Mouse (Mus musculus): ENCODE measurements at regions not wholly inside any gene's neighbourhood (a gene's known extent, or its start where the extent isn't known, plus 50 kb on each side); places are given as distances from the start of the nearest gene placed in this dataset.

DNA sequence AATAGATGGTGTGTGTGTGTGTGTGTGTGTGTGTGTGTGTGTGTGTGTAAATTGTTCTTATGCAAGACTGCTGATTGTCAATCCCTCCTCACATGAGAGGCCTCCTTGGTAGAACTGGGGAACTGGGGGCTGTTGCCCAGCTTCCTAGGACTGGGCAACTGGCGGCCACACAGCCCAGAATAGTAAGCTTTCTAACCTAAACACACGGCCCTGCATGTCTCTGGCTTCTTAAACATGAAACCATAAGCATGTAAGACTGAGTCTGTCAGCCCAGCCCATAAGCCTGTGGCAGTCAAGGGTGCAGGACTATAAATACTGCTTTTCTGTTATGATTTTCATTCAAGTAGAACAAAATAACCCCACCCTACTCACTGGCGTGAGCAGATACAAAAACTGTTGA is 60.7 kb downstream of the Ifng start:
- DNase-seq (ENCODE audit: low read depth in 1 of 2, low spot score in 2 of 2), result no peak

DNA sequence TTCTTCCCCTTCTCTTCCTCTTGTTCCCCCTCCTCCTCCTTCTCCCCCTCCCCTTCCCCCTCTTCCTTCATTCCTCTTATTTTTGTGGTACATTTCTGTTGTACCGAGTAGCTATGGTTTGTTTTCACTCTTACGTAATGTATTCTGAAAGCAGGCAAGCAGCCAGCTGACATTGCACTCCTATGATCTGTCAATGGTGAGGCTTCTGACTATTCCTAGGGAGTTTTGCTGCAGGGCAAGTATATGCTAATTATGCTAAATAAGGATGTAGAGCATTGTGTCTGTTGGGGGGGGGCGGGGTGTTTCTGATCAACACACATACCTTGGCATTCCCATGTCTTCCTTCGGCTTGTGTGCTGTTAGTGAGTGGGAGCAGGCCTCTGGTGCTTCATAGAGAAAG is 64.0 kb downstream of the Ifng start:
- no peak for DNase-seq (ENCODE audit: low read depth in 1 of 2, low spot score in 2 of 2)

DNA sequence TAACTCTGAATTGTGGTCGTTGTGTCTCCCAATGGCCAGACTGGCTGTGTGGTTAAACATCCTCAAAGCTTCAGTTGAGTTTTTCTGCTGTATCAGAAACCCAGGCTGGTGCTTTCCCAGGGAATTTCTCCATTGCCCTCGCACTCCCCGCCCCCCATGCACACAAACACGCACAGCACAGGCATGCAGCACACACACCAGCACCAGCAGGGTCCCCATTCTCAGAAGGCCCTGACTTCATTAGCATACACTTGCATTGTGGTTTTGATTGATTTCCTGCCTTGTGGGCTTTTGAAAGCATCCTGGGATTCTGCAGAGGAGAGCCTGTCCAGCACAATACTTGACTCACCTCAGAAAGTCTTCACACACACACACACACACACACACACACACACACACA is 65.3 kb downstream of the Ifng start:
- no peak for DNase-seq (ENCODE audit: low read depth in 1 of 2, low spot score in 2 of 2)

DNA sequence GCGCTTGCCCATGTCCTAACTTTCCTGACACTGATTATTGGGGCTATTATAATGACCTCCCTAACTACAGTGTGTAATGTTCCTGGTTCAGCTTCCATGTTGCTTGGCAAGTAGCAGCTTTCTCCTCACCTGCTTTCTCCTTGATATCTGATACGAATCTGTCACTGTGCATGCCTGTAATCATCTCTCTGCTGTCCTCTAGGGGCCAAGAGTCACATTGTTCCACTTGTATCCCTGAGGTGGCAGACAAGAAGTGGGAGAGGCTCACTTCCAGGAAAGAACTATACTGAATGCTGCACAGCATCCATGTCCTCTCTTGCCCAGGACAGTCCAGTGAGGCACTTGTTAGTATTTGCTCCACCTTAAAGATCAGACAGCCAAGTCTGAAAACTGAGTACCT is 66.8 kb downstream of the Ifng start:
- no peak for DNase-seq (ENCODE audit: low read depth in 1 of 2, low spot score in 2 of 2)

DNA sequence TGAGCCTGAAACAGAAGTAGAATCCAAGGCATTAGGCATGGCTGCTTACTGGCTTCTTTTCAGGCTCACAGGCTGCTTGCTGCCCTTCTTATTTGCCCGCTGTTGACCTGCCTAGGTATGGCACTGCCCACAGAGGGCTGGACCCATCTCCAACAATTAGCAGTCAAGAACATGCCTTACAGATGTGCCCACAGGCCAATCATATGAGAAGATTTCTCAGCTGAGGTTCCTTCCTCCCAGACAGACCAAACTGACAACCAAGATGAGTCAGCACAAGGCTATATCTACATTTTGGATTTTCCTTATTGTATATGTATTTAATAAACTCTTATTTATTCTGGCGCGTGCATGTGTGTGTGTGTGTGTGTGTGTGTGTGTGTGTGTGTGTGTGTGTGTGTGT is 76.0 kb downstream of the Ifng start:
- no peak for DNase-seq (ENCODE audit: low read depth in 1 of 2, low spot score in 2 of 2)

DNA sequence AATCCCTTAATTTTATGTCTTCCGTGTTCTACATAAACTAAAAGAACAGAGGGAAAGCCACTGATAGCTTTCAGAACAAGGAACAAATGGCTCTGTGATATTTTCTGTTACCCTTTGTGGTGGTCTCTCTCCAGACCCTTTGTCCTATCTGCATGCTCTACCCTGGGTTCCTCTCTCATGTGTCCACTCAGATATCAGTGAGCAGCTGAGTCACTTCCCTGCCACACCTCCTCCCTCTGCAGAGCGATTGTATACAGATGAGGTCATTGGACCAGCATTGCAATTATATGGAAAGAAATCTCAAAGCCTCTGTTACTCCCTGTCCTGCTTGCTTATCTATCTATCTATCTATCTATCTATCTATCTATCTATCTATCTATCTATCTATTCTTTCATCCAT is 77.1 kb downstream of the Ifng start:
- no peak for DNase-seq (ENCODE audit: low read depth in 1 of 2, low spot score in 2 of 2)

DNA sequence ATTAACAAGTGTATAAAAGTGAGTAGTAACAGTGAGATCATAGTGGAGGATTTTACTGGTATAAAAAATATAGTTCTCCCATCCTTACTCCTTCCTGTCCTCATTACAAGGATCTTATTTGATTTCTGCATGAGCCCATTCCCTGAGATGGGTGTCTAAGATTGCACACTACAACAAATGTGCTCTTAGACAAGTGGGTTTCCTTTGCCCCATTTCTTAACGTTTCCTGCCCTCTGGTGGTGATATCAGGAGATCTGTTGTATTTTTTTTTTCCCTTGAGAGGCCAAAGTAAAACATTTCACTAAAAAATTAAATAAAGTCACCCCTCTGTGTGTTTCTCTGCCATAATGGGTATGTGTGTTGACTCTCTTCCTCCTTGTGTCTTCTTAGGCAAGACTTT is 105.1 kb downstream of the Ifng start:
- no peak for DNase-seq (ENCODE audit: low read depth in 1 of 2, low spot score in 2 of 2)

DNA sequence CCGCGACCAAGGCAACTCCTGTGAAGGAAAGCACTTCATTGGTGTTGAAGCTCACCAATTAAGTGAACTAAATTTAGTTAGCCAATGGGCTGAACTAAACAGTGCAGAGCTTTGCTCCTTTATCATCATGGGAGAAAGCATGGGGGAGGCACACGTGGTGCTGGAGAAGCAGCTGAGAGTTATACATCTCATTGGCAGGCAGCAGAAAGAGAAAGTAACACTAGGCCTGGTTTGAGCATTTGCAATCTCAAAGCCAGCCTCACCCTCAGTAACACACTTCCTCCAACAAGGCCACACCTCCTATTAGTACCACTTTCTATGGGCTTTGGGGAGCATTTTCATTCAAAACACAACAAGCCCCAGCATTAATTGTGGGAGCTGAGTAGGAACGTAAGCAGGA is 109.4 kb downstream of the Ifng start:
- DNase-seq (ENCODE audit: low read depth in 1 of 2, low spot score in 2 of 2), result no peak

DNA sequence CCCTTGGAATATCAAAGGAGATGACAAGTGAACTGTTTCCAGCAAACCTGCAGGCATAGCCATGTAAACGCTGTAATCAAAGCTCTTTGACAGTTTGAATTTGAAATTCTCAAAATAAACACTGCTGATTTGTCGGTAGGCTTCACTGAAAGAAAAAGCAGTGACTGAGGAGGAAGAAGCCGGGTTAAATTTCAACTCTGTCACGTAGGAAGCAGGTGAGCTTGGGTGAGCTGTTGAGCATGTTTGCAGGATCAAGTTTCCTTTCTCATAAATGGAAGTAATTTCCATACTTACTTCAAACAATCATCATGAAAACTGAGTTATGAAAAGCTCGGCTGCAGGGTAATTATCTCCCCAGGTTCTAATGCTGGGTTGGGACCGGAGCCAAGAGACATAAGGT is 118.0 kb downstream of the Ifng start:
- DNase-seq (ENCODE audit: low read depth in 1 of 2, low spot score in 2 of 2), result no peak

DNA sequence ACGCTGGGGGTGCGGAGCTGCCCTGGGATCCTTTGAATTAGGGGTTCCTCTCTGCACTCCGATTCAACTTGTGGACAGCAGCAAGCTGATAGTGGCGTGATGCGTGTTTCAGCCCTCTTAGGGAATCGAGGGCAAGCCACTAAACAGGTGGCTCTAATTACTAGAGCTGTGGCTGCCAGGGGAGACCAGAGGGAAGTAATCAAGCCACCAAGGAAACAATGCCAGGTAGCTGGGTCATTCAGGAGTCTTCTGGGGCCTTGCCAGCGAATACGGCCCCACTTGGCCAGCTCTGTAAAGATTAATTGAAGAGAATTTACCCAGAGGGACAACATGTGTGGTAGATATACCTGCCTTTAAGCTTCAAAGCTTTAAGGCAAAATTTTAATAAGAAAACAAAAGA is 123.2 kb downstream of the Ifng start:
- DNase-seq (ENCODE audit: low read depth in 1 of 2, low spot score in 2 of 2), result no peak

DNA sequence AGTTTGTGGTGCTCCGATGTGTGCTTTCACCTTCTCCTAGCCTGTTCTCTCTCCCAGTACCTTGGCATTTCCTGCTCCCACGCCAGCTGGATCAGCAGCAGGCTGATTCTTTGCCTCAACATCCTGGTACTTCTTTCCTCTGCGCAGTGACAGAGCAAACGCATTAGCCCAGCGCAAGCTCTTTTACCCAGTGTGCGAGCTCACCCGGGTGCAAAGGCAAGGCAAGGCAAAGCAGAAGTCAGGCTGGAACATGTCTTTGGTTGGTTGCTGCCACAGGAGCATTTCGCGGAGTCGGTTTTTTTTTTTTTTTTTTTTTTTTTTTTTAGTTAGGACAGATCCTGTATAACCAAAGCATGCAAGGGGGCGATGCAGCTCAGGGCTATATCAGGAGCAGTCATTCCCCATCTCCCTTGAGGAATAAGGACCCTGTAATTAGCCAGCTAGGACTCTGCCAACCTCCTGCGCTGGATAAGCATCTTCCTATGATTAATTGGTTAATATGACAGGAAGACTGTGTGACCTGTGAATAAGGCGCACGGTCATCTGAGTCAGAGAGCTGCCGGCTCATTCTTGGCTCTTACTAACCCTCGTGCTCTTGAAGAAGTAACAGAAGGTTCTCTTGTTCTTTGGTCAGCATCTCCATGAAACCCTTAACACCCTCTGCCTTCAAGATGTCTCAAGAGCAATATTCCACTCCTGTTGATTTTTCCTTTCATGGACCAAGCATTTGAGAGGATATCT is 123.9 kb downstream of the Ifng start:
- no peak for DNase-seq (ENCODE audit: low read depth in 1 of 2, low spot score in 2 of 2)

DNA sequence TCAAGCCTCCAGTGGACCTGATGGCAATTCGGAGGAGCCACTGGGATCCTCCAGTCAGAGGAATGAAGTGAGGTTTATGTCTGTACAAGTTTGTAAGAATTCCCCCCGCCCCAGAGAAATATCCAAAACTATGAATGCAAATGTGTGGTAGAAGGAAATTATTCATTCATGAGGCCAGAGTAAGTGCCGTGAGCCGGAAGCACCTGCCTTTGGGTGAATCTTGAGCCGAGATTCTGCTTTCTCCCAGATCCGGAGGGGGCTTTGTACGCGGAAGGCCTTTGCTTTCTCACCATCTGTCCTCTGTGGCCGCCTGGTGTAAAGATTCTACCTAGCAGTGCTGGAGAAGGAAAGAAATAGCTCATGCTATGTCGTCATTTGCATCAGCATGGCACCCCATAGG is 127.8 kb downstream of the Ifng start:
- no peak for DNase-seq (ENCODE audit: low read depth in 1 of 2, low spot score in 2 of 2)

DNA sequence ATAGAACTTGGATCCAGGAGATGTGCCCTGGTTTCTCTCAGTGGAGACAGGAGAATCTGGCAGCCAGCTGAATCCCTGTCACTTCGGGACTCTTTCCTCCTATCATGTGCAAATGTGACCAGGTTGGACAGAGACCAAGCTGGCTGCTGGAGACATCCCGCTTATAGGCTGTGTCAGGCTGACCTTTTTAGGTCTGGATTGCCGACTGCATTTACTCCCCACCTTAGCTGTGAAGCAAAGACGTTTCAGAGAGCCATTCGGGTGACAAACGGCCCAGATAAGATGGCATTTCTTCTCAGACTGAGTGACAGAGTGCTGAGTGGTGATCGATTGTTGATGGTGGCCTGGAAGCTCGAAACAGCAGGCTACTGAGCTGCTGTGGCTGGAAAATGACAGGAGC is 128.6 kb downstream of the Ifng start:
- DNase-seq (ENCODE audit: low read depth in 1 of 2, low spot score in 2 of 2), result no peak

DNA sequence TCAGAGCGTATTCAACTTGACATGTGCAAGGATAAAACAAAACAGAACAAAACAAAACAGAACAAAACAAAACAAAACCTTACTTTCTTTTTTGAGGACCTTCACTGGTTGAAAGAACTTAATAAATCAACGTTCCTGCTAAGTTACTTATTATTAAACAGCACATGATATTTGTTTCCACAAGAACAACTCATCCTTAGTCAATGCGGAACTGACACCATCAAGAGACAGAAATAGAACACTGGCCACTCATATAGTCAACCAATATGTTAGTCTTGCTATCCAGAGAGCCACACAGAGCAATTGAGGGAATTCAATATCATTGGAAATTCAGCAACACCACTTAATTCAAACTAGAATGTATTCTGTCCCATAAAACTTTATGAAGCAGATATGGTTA is 132.4 kb downstream of the Ifng start:
- DNase-seq (ENCODE audit: low read depth in 1 of 2, low spot score in 2 of 2), result no peak

DNA sequence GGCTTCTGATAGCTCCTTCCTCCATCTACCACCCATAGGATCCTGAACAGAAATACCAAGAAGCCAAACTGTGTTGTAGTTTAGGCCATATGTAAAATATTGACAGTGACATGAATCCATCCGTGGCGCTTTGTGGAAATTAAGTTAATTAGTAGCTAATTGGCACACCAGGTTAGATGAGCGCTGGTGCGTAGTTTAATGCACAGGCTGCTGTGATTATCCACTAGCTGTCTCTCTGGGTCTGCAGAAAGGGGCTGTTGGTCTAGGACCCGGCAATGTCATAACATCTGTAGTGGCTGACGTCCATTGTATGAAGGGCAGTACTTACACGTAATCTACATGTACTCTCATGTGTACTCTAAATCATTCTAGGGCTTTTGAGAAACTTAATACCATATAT is 134.7 kb downstream of the Ifng start:
- no peak for DNase-seq (ENCODE audit: low read depth in 1 of 2, low spot score in 2 of 2)

DNA sequence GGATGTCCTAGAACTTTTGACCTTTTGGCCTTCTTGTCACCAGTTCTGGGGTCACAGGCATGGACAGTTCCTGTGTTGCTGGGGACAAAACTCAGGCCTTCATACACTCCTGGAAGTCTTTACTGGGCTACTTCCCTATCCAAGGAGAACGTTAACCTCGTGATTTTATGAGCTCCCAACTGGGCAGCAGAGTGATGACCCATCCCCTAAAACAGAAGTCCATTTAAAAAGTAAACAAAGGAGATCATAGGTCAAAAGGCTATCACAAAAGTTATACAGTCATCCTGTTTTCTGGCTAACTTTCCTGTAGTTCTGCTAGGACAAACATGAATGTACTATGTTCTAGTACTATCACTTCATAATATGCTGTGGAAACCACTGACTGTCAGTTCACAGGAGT is 140.5 kb downstream of the Ifng start:
- no peak for DNase-seq (ENCODE audit: low read depth in 1 of 2, low spot score in 2 of 2)

DNA sequence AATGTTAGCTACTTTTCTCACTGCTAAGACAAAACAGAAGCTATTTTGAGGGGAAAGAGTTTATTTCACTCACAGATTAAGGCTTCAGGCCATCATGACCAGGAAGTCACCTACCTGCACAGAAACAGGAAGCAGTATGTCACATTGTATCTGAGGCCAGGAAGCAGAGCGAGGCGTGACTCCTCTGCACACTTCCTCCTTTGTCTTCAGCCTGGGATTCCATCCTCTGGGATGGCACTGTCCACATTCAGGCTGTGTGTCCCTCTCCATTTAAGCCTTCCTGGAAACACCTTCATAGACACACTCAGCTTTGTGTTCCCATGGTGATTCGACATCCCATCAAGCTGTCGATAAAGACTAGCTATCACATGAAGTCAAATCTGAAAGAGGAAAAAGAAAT is 145.0 kb downstream of the Ifng start:
- DNase-seq (ENCODE audit: low read depth in 1 of 2, low spot score in 2 of 2), result no peak

DNA sequence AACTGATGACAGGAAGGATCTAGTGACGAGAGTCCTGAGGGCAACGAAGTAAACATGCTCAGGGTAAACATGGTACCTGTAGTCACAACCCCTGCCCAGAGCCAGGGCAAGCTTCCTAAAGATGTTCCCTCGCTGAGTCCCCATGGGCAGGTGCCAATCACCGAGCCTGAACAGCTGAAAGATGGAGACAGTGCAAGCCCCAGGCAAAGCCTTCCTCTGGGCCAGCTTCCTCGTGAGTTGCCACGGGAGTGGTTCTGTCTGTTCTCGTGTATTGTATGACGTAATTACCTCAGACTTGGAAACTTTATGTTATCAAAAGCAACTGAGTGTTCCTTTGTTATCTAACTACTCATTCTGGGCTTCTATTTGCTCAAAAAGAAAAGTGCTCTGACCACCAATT is 147.4 kb downstream of the Ifng start:
- DNase-seq (ENCODE audit: low read depth in 1 of 2, low spot score in 2 of 2), result no peak

DNA sequence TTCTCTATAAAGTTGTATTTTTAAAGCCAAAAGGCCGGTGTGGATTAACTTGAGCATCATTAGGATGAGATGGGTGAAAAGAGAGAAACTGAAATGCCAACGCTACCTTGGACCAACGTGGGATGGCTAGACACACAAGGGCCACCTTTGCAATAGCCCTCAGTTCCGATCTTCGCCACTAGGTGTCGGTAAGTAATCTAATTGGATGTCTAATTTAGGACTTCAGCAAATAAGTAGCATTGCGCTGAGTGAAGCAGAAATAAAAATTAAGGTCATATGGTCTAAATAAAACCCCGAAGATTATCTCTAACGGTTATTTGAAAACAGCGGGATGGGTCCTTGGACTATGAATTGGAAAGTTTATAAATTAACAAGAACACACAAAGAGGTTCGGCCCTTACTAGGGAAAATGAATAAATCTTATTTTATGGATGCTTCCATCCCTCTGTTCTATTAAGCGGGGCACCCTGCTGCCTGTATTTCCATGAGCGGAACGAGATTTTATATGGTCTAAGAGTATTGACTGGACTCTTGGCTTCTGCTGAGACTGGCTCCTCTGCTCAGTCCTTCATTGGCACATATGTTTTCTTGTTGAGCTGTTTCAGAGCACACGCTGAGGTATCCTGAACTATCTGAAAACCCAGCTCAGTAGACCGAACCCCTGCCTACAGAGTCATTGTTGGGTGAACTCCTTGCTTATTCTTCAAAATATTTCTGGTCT is 152.0 kb downstream of the Ifng start:
- DNase-seq (ENCODE audit: low read depth in 1 of 2, low spot score in 2 of 2), result peak in 1 of 2 experiments; percentile 49

DNA sequence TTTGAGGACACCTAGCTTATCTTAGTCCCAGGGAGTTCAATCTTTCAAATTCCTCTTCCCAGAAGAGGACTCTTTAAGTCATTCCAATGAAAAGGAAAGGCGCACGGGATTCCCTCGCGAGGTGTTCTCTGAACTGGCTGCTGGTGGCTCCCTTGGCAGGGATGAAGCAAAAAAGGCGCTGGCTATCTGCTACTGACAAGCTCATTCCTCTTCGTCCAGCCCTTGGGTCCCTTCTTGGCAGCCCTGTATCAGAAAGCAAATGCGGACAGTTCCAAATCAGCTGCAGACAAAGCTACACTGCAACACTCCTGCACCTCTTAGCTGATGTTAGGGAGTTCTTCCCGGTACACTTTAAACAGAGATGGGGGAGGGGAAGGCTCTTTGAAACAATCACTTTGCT is 155.4 kb downstream of the Ifng start:
- no peak for DNase-seq (ENCODE audit: low read depth in 1 of 2, low spot score in 2 of 2)

DNA sequence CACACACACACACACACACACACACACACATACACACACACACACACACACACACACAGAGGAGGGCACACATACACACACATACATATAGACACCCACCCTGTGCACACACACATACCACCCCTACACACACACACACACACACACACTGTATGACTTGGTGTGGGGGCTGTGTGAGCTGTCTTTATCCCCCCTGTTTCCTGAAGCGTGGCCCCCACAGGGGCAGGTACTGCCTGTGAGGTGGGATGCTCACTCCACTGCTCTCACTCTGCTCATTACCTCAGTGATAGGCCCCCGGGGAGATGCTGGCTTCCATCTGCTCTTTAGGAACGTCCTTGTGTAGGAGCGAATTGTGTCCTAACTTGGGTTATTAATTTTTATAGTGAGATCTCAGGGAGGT is 157.7 kb downstream of the Ifng start:
- DNase-seq (ENCODE audit: low read depth in 1 of 2, low spot score in 2 of 2), result no peak

DNA sequence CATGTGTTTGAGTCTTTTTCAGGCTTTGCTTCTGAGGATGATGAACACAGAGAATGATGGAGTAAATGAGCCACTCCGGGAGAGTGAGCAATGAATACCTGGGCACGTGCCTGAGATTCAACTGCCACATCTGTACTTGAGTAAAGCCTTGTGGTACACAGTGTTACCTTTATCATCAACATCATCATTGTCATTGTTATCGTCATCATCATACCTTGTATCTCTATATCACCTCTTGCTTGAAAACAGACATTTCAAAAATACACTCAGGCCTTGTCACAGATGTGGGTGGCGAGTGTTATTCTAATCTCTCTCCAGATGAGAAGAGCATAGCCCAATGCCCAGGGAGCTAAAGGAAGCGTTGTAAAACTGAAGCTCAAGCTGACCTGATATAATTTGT is 158.4 kb downstream of the Ifng start:
- no peak for DNase-seq (ENCODE audit: low read depth in 1 of 2, low spot score in 2 of 2)

DNA sequence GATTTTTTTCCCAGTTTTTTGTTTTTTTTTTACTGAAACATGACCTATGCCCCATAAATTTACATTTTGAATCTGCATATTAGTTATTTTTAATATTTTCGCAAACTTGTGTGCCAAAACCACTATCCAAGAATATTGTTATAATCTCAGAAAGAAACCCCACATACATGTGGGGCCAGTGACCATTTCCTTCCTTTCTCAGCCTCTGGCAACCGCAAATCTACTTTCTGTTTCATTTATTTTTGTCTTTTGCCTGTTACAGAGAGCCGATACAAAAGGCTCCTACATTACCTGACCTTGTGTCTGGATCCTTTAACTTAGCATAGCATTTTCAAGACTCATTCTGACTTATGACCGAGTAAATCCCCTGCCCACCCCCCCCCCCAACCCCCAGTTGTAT is 158.8 kb downstream of the Ifng start:
- no peak for DNase-seq (ENCODE audit: low read depth in 1 of 2, low spot score in 2 of 2)
